Mouse (Mus musculus) WW6 (cell line): Measurements from ENCODE around the gene Emp1.

ENCODE experiments used
- DNase-seq: peaks from one replicate; pipeline ENCODE4 v3.0.0-alpha.2; 2013; ENCODE audit warnings: low read depth, low spot score

The Emp1 gene

DNA sequence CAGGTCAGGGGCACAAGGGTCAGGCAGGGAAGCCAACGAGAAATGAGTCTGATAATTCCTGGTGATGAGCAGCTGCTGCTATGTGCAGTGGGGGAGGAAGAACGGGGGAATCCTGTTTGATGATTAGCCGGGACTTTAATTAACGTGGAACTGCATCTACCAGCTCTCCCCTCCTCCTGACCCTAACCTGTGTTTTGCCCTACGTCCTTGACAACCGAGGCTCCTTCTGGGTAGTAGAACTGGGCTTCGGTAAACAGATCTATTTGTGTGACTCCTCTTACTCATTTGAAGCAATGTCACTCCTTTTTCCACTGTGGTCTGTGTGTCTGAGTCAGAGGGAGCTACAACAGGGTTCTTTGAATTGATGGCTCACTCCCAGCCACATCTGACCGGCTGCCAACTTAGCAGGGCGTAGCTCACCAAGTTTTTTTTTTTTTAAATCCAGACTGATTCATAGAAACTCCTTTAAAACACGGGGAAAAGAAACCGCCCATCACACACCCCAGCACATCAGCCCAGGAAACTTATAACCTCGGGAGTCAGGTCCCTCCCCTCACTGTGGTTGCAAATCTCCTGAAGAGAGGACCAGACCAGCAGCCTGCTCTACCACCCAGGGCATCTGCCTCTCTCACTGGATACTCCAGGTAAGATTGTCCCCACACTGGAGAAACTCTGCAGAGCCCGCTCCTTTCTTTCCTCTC lies at the start of gene Emp1:
TSS of gene Emp1 (plus strand) at position 87 of the 701 bp plus-strand sequence.
- no peak for DNase-seq

DNA sequence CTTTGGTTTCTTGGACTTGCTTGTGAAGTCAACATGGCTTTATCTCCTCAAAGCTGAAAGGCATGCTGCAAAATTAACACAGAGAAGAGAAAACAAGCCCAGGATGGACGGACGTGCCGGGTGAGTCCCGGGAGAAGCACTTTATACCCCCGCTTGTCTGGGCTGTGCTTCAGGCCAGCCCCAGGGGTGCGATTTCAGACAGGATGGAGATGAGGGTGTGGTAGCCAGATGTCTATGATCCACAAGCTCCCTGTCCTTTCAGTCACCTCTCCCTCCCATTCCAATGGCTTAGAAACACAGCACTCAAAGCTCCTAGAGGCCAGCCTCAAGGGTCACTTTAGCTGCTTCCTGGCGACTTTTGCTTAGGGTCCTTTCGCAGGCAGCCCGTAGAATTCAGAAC lies 48.4 kb upstream of the Emp1 start:
- no peak for DNase-seq

DNA sequence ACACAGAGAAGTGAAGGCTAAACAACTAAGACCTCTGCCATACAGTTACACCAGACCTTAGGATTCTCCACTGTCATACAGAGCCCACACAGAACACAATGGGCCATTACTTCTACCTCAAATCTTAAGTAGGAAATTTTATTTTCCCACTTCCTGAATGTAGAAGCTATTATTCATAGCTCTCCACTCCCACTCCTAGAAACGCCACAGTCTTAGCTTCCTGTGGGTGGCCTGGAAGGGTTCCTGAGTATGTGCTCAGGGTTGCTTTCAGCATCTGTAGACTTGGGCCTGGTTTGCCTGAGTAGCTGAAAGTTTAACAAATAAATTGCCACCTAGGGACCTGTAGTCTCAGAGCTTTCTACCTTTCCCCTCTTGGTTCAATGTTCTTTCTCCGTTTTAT lies 46.2 kb upstream of the Emp1 start:
- no peak for DNase-seq

DNA sequence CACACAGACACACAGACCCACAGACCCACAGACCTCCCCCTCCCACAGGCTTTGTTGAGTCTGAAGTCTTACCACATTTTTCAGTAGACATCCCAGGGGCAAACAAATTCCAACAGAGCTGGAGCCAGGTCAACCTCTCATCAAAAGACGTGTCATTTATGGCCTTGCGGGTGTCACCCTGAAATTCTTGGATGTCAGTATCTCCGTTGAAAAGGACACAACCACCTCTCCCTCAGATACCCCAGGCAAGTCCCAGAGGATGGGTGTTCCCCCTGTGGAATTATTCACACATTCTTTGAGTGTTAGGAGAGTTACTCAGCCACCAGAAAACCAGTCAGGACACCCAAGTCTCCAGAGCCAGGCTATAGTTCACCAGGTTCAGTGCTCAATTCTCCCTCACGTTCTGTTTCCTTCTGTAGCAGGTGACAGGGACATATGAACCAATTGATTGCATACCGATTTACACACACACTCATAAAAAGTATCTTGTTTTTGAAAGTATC lies 42.9 kb upstream of the Emp1 start:
- no peak for DNase-seq

DNA sequence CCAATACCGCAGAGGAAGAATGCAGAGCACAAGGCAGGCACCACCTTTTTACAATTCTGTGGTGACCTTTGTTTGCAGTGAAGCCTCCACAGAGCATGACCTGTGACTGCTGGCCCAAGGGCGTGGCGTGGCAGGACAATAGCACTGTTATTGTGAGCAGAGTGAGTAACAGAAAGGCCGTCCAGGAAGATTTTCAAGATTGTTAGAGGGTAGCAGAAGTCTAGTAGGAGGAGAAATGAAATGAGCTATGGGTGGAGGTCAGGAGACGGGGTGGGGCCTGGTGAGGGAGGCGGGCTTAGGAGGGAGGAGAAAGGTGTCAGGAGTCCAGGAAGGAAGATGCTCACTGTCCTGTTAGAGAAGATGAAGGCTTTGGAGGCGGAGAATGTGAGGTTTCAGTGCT lies 39.6 kb upstream of the Emp1 start:
- DNase-seq: no peak

DNA sequence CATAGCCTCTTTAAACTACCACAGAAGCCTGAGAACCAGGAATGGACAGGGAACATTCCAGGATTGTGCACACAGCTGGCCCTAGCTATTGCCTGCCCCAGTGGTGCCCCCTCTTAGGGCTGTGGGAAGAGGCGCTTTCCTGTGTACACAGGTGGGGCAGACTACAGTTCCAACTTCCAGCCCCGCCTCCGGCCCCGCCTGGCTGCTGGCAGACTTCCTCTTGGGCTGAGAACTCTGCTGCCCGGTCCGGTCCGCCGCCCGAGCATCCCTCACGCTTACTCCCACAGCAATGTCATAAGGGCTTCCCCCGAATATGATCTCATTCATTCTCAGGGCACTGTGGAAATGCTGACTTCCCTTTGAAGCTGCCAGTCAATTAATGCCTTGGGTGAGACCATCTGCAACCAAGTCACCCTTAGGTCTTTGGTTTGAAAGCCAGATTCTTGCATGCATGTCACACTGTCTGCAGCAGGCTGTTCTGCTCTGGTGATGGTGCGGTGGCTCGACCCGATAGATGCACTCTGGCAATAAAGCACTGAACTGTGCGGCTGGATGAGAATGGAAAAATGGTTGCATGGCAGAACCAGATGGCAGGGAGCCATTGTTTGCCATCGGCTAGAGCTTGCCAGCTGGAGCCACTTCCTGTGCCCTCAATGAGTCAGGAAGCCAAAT lies 38.9 kb upstream of the Emp1 start:
- DNase-seq: no peak

DNA sequence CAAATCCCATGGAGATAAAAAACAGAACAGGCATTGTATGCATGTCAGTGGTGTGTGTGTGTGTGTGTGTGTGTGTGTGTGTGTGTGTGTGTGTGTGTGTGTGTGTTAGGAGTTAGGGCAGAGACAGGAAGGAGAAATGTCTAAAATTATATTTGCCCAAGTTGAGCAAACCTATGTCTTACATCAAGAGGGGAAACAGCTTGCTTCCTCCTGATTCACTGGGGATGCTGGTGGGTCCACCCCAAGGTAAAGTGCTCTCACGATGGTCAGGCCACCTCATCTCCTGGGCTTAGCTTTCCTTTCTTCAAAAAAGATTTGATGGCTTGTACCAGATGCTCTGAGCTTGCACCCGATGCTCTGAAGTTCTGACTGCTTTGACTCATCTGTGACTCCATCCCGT lies 38.2 kb upstream of the Emp1 start:
- DNase-seq: no peak

DNA sequence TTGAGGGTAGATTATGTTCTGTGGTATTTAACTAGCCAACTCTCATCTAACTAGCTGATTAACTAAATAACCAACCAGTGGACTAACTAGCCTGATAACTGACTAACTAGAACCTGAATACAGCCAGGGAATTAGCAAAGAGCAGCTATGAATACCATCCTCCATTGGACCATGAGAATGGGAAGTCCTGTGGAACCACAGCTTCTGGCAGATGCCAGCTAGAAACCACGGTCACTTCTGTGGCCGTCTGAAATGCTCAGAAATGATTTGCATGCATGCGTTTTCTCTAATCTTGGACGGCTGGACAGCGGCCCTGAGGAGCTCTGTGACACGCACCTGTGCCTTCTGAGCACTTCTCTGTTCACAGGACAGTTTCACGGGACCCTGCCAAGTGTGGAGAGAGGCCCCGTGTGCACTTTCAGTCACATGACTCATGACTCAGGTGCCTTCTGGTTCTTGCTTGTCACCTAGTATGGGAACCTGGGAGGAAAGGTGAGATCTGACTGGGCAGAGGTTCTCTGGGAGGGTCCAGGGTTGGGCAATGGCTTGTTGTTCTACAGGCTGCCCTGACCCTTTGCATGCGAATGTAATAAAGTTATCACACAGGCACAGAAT lies 37.6 kb upstream of the Emp1 start:
- DNase-seq: no peak

DNA sequence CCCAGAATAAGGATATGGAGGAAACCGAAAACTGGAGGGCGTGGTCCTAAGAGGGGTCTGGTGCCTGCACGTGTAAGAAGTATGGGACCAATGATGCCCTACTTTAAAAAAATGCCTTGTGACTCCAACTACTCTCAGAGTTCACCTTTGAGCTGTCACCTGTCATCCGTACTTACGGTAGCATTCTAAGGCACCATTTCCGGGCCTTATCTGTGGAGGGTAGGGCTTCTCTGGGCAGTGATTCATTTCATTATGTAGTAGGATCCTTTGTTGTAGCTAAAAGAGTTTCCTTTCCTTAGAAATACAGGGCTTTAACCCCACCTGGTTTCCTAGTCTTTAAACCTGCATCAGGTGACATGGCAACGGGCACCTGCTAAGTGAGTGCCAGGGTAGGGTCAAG lies 35.5 kb upstream of the Emp1 start:
- no peak for DNase-seq

DNA sequence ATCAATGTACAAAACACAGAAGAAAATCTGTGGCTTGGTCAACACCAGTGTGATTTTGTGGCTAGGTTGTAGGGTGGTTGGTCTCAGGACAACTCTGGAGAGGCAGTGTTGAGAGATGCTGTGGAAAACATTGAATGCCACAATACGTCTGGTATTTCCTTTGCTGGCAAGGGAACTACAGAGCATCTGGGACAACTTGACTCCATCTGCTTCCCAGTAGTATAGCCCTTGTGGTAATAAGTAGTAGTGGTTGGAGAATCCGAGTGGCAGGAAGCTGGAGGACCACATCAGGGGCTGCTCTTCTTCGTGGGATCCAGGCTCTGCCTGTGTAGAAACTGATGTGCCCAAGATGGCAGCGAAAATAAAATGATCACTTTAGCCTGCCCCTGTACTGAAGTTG lies 30.4 kb upstream of the Emp1 start:
- no peak for DNase-seq

DNA sequence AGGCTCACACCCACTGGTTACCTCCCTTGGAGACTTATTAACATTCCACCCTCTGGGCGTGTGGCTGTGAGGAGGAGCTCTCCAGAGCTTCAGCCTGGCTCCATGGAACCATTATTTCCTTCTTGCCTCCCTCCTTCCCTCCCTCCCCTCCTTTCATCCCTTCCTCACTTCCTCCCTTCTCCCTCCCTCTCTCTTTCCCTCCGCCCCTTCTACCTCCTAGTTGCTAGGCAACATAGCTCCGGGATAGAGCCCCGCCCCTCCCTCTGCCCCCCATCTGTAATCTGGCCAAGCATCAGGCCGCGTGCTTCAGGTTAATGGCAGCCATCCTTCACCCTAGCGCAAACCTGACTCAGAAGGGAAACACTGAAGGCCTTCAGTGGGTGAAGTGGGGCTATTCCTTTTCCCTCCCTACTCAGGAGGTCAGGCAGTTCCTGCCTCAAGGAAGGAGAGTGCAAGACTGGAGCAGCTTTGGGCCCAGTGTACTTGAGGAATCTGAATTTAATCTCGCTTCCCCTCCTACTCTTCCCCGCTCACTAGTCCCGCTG lies 29.5 kb upstream of the Emp1 start:
- no peak for DNase-seq

DNA sequence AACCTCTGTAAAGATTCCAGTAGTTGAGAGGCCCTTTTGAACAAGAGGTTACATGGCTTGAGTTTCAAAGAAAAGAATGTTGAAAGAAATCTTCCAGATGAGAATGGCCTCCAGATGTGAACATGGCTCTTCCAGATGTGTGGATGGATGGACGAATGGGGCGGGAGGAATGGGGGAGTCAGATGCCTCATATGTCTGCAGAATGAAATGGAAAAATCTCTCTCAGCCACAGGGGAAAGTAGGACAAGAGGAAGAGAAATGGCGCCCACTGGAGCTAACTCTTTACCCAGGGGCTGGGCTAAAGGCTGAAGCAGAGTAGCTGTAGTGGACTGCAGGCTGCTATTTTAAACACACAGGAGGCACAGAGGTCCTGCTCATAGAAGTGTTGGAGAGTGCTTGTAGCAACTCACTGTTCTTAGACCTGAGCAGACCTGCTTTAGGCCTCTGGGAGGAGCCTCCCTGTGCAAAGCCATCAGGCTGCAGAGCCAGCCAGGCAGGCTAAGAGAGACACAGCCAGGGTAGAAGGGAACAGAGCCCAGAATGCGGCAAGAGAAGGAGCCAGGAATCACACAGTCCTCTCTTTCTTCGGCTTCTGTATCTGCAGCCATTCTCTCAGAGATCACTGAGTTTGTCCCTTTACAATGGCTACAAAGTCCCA lies 28.2 kb upstream of the Emp1 start:
- no peak for DNase-seq

DNA sequence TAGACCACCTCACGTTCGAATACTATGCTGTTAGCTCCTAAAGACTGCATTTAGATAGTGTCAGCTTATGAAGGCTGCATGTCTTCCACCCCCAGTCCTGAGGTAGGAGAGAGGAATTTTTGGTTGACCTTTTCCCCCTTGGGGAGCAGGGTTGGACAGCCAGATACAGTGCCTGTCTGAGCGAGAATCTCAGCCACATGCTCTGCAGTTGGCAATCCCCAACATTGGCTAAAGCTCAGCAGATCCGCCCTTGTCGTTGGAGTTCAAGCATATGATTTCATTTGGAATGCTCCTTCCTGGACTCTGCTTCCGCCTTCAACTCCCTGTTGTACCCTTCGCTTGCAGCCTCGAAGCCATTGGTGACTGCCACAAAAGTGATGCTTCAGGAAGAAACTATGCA lies 26.0 kb upstream of the Emp1 start:
- DNase-seq: no peak

DNA sequence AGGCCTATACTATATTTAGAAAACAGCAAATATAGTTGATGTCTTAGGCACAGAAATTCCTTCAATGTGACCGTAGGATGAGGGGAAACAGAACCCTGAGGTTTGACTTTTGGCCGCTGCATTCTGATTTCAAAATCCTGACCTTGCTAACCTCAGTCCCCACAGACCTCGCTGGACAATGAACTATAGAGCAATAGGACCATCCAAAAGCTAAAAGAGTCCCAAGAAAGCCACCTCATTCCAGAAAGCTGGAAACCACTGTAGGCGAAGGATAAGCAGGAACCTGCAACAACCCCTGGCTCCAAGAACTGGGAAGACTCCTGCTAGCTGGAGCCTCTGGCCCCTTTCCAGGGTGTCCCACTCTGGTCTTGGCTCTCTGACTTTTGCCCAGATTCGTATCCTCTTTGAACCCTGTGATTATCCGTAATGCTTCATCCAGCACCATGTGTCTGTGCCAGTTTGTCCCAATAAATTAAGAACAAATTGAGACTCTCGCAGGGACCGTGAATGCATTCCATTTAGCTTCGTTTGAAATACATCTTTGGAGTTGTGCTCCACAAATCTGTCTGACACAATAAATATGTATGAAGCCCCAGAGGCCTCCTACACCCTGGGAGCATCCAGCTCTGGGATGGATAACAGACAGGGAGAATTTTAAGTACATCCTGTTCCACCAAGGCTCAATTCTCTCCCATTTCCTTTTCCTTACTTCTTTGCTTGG lies 21.8 kb upstream of the Emp1 start:
- no peak for DNase-seq

DNA sequence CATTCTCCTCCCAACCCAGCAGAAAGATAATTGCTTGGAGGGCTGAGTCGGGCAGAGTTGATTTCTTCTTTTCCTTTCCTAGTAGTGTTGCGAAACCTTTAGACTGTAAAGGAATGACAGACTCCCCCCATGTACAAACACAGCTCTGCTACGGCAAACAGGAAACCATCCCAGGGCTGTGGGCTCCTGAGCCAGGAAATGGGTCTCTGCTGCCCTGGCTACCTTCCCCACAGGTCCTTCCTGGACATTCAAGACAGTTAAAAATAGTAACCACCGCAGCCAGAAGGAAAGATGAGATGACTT lies 21.3 kb upstream of the Emp1 start:
- no peak for DNase-seq

DNA sequence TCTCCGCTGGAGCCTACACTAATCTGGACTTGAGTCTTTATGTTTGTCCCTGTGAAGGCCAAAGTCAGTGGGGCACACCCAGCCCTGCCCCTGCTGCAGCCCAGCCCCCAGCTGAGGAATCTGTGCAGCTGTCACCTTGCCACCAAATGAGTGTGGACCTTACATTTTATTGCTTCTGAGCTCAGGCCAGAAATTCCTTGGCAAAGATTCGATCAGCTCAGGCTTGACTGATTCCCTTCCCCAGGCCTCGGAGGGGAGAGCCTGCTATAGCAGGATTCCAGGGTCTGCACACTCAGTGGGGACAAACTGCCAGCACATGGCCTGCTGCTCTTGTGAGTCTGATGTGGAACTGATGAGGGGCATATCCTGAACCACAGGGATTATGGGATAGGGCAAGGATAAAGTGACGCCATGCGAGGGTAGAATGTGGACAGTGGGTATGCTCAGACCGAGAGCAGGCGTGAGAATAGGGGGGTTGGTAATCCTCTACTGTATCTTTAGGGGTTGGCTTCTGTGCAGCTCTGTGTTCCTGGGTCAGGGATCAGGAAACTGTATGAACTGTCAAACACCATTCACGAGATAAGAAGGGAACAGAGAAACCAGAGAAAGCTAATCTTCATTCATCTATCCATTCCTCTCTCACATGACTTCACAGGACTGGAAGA lies 10.6 kb upstream of the Emp1 start:
- no peak for DNase-seq

DNA sequence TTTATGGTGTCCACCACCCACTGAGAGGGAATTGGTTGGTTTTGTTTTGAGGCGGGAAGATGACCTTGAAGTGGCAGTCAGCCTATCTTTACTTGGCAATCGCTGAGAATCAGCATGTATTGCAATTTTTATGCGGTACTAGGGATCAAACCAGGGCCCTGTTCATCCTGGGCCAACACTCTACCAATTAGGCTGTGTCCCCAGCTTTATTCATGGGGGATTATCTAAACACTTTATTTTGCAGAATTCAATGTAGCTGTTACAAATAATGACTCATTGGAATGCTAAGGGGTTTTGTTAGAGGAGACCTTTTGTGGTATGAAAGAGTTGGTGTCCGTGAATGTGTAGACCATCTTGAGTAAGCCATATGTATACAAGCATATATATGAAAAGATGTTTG lies 9.8 kb upstream of the Emp1 start:
- DNase-seq: no peak

DNA sequence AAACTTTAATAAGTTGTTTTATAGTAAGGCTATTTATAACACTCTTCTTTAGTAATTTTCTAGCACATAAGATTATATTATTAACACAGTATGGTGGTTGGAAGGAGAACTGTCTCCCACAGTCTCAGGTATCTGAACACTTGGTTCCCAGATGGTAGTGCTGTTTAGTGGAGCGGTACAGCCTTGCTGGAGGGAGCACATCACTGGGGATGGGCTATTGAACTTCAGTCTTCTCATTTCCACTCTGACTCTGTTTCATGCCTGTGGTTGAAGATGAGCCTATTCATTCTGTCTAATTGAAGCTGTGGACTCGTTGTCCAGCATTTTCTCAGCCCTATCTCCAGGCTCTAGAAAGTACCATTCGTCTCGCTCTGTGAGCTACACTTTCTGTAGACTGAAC lies 7.4 kb upstream of the Emp1 start:
- no peak for DNase-seq

DNA sequence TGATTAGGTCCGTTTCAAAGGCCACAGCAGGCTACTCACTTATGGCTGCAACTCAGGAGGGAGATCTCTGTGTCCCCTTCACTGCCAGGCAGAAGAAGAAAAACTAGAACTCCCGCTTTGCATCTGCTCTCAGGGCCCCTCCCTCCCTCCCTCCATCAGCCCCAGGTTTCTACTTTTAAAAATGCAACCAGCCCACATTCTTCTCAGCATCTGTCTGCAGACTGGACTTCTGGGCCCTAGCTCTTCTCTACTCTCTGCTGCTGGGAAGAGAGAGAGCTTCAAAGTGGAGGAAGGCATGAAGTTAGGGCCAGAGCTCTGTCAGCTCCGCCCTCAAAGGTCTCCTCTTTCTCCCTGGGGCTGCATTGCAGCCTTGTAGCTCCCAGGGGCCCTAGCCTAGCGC lies 2.0 kb upstream of the Emp1 start:
- no peak for DNase-seq

DNA sequence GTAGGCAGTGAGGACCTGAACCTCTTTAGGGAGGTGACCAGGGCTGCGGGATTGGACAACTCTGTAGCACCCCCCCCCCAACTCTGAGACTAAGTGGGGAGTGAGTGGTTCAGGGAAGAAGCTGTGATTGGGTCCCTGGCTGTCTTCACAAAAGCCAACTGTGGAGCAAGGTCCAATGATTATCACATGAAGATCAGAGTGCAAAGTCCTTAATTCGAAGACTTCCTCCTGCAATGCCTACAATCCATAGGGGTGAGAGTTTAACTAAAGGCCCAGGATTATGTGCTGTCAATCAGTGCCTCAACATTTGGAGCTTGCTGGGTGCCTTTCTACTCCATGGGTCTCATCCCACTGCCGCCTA lies 267 bp upstream of the Emp1 start:
- DNase-seq: no peak

DNA sequence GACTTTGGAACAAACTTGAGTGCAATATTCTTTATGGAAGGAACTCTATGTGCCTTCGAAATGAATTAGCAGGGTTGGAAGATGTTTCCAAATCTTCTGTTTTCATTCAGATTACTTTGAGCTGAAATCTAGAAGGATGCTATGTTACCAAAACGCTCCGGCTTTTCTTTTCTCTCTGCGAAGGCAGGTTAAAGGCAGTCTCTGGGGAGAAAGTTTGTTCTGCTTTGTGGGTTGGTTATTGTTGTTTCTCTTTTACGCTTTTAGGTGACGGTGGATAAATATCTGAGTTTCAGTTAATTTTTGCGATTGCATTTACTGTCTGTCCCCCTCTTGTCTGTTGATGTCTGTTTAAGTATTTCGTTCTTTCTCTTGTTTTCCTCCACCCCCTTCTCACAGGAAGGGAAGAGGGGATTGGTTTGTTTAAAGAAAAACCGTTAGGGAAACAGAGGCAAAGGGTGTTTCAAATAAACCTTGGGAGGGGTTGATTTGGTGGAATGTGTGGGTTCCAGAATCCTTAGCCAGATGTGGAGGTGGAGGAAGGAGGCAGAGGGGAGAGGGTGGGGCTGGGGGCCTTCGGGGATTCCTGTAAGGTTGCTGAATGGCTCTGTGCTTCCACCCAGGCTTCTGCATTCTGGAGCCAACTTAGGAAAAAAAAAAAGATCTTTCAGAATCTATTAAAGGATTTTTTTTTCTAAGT lies 1.1 kb downstream of the Emp1 start:
- DNase-seq: no peak
